Mouse (Mus musculus) cerebellum, adult 2 months (tissue): Measurements from ENCODE around the gene Trappc1.

Experiments
- CTCF ChIP-seq: fragments of 200-500 bp; IDR thresholded peaks from 2 replicates; pipeline ENCODE4 v1.5.1; 2011; ENCODE audit warnings: low read depth, mild to moderate bottlenecking, control low read depth, low read length, moderate library complexity, borderline replicate concordance; ENCODE audit not compliant: insufficient read depth
- POLR2A ChIP-seq: fragments of 200-500 bp; IDR thresholded peaks from 2 replicates; pipeline ENCODE4 v1.6.1; 2011; ENCODE audit warnings: low read length, control low read depth, borderline replicate concordance; ENCODE audit not compliant: insufficient read depth

DNA sequence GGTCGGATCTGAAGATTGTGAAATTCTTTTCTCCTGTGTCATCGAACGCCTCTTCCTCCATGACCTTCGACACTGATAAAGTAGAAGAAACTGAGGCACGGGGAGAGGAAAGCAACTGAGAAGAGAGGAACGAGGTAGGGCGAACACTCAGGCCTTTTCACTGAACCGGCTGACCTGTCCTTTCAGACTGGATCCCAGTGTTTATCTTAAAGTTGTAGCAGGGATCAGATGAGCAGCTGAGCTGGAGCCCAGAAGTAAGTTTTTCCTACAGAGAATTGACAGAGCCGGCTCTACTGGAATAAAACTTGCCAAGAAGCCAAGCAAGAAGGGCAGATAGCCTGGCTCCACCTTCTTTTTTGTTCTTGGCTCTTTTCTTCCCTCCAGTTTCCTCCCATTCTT lies 47.0 kb downstream of the Trappc1 start:
- TF ChIP-seq POLR2A = no peak
- TF ChIP-seq CTCF = no peak
